Mouse (Mus musculus) small intestine, adult 2 months (tissue): ENCODE results near the gene Nlrc3. TPM values are rescaled to one million over a fixed set of nuclear protein-coding genes. Genes with fewer than 3 reads are reported as not detected.

ENCODE experiments used
- H3K27ac ChIP-seq: fragments of 200-500 bp; 2 replicates; pipeline ENCODE4 v1.5.1; 2012; ENCODE audit warnings: low read depth, low read length, control low read depth, inconsistent platforms; ENCODE audit not compliant: insufficient read depth
- H3K27me3 ChIP-seq: fragments of 200-500 bp; 2 replicates; pipeline ENCODE4 v1.6.1; 2012; ENCODE audit warnings: mild to moderate bottlenecking, moderate library complexity, low read length, inconsistent platforms; ENCODE audit not compliant: control insufficient read depth, insufficient read depth
- H3K36me3 ChIP-seq: fragments of 200-500 bp; 2 replicates; pipeline ENCODE4 v1.6.1; 2012; ENCODE audit warnings: mild to moderate bottlenecking, low read length, control low read depth, inconsistent platforms; ENCODE audit not compliant: control insufficient read depth, insufficient read depth
- H3K4me1 ChIP-seq: fragments of 200-500 bp; 2 replicates; pipeline ENCODE4 v1.6.1; 2012; ENCODE audit warnings: low read length, inconsistent platforms, mixed read lengths; ENCODE audit not compliant: control insufficient read depth, insufficient read depth, insufficient read length
- H3K4me3 ChIP-seq: fragments of 200-500 bp; 2 replicates; pipeline ENCODE4 v1.5.1; 2012; ENCODE audit warnings: low read depth, mild to moderate bottlenecking, control low read depth, inconsistent platforms, low read length, moderate library complexity
- CTCF ChIP-seq: fragments of 200-500 bp; IDR thresholded peaks from 2 replicates; pipeline ENCODE4 v1.5.1; 2012; ENCODE audit warnings: low read depth, mild to moderate bottlenecking, control low read depth, inconsistent platforms, low read length, moderate library complexity, mixed read lengths; ENCODE audit not compliant: insufficient replicate concordance, insufficient read length; ENCODE audit errors: extremely low read depth
- POLR2A ChIP-seq: fragments of 200-500 bp; IDR thresholded peaks from 2 replicates; pipeline ENCODE4 v1.6.1; 2012; ENCODE audit warnings: low read depth, mild to moderate bottlenecking, control low read depth, inconsistent platforms, low read length, moderate library complexity
- WGBS: fragments of 180-500 bp; shearing (Covaris S2); methylation state at CpG from one replicate; pipeline ENCODE4 v1.1.7; 2018; 5-methylcytosine and 5-hydroxymethylcytosine counted together
- polyA plus RNA-seq: library from polyadenylated mRNA; depleted of rRNA; stranded (reverse); fragments of >200 nt; gene quantifications from 2 replicates; pipeline ENCODE4 v1.2.3, GENCODE M21; 2012; rRNA removed

Gene Nlrc3
- polyA plus RNA-seq, 1 experiment = 9.9 TPM

DNA sequence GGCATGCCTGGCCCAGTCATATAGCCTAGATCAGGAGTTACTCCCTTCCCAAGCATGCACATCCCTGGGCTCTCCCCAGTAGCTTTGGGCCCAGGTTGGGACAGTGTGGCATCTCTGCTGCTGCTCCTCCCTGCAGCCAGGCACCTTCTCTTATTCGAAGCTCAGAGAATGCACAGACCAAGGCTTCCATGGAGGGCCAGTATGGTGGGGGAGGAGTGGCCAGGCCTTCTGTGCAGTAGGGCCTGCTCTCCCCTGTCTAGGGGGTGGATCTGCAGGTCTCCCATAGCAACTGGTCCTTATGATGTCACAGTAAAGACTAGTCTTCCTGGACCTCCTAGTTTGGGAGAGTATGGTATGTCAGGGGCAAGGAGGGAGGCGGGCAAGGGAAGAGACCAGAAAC, 69.0 kb downstream of the Nlrc3 start:
- Histone ChIP-seq H3K36me3 (peaks cover 29% of the 10 kb centered on the region), H3K4me1 (no peaks in the 10 kb centered on the region), H3K27me3 (no peaks in the 10 kb centered on the region), H3K4me3 (no peak overlapping the region), H3K27ac (no peak overlapping the region)
- no peak for TF ChIP-seq CTCF
- no peak for TF ChIP-seq POLR2A
- 64% methylated on average over 2 of the region's 2 CpGs for WGBS

DNA sequence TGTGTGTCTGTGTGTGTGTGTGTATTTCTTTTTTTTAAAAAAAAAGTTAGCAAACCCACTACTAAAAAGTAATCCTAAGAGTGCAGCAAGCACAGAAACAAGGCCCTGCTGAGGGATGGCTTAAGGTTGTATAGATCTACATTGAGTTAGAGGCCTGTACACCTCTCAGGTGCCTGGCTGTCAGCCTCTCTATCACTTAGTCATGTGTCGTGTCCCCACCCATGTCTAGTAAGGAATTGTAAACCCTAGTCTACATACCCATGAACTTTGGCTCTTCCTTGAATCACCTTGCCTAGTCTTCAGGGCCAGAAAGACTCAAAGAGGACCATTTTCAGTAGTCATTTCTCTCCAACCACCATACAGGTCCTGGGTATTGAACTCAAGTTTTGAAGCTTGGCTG, 79.9 kb downstream of the Nlrc3 start:
- TF ChIP-seq POLR2A = no peak
- Histone ChIP-seq H3K4me1 (peaks cover 8% of the 10 kb centered on the region; the same call in 1 of the 2 replicates), H3K4me3 (no peak overlapping the region), H3K27ac (peak overlapping the region; percentile 62; the same call in 1 of the 2 replicates), H3K27me3 (no peaks in the 10 kb centered on the region), H3K36me3 (peaks cover 39% of the 10 kb centered on the region)
- 35% methylated on average over 1 of the region's 1 CpGs for WGBS

DNA sequence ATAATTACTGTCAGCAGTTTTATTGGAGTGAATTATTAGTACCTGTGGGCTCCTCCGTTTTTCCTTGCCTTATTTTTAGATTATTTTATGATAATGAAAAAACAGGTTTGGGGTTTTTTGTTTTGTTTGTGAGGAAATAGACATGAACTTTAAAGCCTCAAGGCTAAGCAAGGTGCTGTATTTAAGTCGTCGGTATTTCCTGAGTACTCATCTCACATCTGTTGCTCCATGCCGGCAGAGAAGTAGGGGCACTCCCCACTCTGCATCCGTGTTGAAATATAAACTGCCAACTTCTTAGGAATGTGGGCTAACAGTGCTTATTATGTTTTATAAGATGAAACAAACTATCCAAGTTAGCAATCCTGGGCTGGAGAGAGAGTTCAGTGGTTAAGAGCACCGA, 80.4 kb downstream of the Nlrc3 start:
- peak overlapping the region; percentile 62; the same call in 1 of the 2 replicates for H3K27ac ChIP-seq
- peaks cover 8% of the 10 kb centered on the region; the same call in 1 of the 2 replicates for H3K4me1 ChIP-seq
- WGBS = 64% methylated on average over 6 of the region's 6 CpGs
- TF ChIP-seq POLR2A = no peak
- no peak for TF ChIP-seq CTCF
- H3K4me3 ChIP-seq = no peak overlapping the region
- no peaks in the 10 kb centered on the region for H3K27me3 ChIP-seq
- peaks cover 35% of the 10 kb centered on the region for H3K36me3 ChIP-seq

DNA sequence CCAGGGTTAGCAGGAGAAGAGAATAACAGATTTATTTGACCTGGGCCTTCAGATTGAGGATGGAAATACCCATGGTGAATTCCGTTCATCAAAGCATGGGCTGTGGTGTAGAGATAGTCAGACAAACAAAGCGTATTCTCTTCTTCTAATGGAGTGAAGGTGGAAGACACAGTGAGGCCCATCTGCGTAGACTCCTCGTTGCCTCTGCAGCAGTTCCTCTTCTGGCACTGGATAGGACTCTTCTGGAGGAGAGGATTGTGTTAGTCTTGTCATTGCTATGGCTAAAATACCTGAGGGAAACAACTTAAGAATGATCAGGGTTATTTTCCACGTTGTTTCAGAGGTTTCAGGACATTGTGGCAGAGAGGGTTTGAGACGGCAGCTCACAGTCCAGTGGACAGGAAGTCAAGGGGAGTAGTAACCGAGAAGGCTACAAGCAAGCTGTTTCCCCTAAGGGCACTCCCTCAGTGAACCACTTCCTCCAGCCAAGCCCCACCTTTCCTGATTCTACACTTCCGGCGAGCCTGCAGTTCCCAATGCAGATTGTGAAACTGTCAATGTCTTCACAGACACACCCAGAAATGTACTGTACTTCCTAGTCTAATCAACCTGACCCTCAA, 81.1 kb downstream of the Nlrc3 start:
- whole genome bisulfite sequencing = 42% methylated on average over 9 of the region's 9 CpGs
- peak overlapping the region; percentile 89 for H3K27ac ChIP-seq
- TF ChIP-seq POLR2A (peak; percentile 21; the same call in 1 of the 2 replicates), CTCF (no peak)
- peaks cover 27% of the 10 kb centered on the region for H3K36me3 ChIP-seq
- no peaks in the 10 kb centered on the region for H3K27me3 ChIP-seq
- no peak overlapping the region for H3K4me3 ChIP-seq
- peaks cover 8% of the 10 kb centered on the region; the same call in 1 of the 2 replicates for H3K4me1 ChIP-seq

Other genes starting within 250 kb of the Nlrc3 start
- gene Zfp263, start 232.5 kb downstream of the Nlrc3 start, polyA plus RNA-seq = 2.5 and 3.8 TPM in 2 replicates
- gene Olfr15, start 145.8 kb downstream of the Nlrc3 start, polyA plus RNA-seq = not detected in 2 replicates
- gene Zfp174, start 129.4 kb downstream of the Nlrc3 start, polyA plus RNA-seq = 0.18 and 0.37 TPM in 2 replicates
- 45.0 and 67.6 TPM in 2 replicates for gene Naa60, start 104.3 kb downstream of the Nlrc3 start, polyA plus RNA-seq
- 0.66 and 0.87 TPM in 2 replicates for gene Zfp597, start 92.1 kb downstream of the Nlrc3 start, polyA plus RNA-seq
- gene Gm20695, start 92.0 kb downstream of the Nlrc3 start, polyA plus RNA-seq = not detected in 2 replicates
- gene 1700037C18Rik, start 67.9 kb downstream of the Nlrc3 start, polyA plus RNA-seq = 6.9 and 9.1 TPM in 2 replicates
- 0.89 and 2.7 TPM in 2 replicates for gene Cluap1, start 67.8 kb downstream of the Nlrc3 start, polyA plus RNA-seq
- gene Slx4, start 27.1 kb upstream of the Nlrc3 start, polyA plus RNA-seq = 12.3 and 31.6 TPM in 2 replicates
- gene Dnase1, start 60.3 kb upstream of the Nlrc3 start, polyA plus RNA-seq = 99.2 and 434 TPM in 2 replicates
- gene Trap1, start 101.2 kb upstream of the Nlrc3 start, polyA plus RNA-seq = 28.8 and 50.8 TPM in 2 replicates
- 17.0 and 39.3 TPM in 2 replicates for gene Crebbp, start 237.4 kb upstream of the Nlrc3 start, polyA plus RNA-seq